Mouse (Mus musculus): ENCODE data around the gene Btbd7. TPM values are rescaled to one million over a fixed set of nuclear protein-coding genes. Genes with fewer than 3 reads are reported as not detected.

Gene Btbd7
- polyA plus RNA-seq, 2 experiments from 2014 or later = 8.6 to 8.7 TPM

Other genes starting within 250 kb of the Btbd7 start
- 10 to 100 TPM; 16.2 to 18.4 TPM for gene Itpk1, start 173.5 kb downstream of the Btbd7 start, polyA plus RNA-seq (2017; shearing (Covaris generic))
- 1 to 10 TPM; 6.5 to 8.3 TPM for gene Moap1, start 134.8 kb downstream of the Btbd7 start, polyA plus RNA-seq (2017; shearing (Covaris generic))
- 10 to 100 TPM in 1 of 2 experiments, 1 to 10 TPM in 1; 8.5 to 10.1 TPM for gene Tmem251, start 134.7 kb downstream of the Btbd7 start, polyA plus RNA-seq (2017; shearing (Covaris generic))
- gene Gm28051, start 120.7 kb downstream of the Btbd7 start, polyA plus RNA-seq (2017; shearing (Covaris generic)) = not detected
- gene Gon7, start 120.7 kb downstream of the Btbd7 start, polyA plus RNA-seq (2017; shearing (Covaris generic)) = 10 to 100 TPM; 28.3 to 29.3 TPM
- 10 to 100 TPM; 23.8 to 24.3 TPM for gene Ubr7, start 120.5 kb downstream of the Btbd7 start, polyA plus RNA-seq (2017; shearing (Covaris generic))
- gene Gm20604, start 119.8 kb downstream of the Btbd7 start, polyA plus RNA-seq (2017; shearing (Covaris generic)) = 1 to 10 TPM; 7.1 to 9.1 TPM
- not detected for gene Cox8c, start 20.8 kb upstream of the Btbd7 start, polyA plus RNA-seq (2017; shearing (Covaris generic))
- gene Unc79, start 70.4 kb upstream of the Btbd7 start, polyA plus RNA-seq (2017; shearing (Covaris generic)) = under 1 TPM; 0.32 to 0.60 TPM

Measured in activated CD4-positive, CD25-positive, alpha-beta regulatory T cell, adult 4 months (primary cell).